Mouse (Mus musculus) C2C12 (cell line): ENCODE measurements at regions not wholly inside any gene's neighbourhood (a gene's known extent, or its start where the extent isn't known, plus 50 kb on each side); places are given as distances from the start of the nearest gene placed in this dataset.

ENCODE experiments used
- H3K27me3 ChIP-seq: one replicate; pipeline ENCODE4 v1.6.1; 2011; ENCODE audit not compliant: control insufficient read depth, insufficient read depth, insufficient read length
- H3K36me3 ChIP-seq: one replicate; pipeline ENCODE4 v1.6.1; 2011; ENCODE audit not compliant: control insufficient read depth, insufficient read depth
- H3K4me3 ChIP-seq: one replicate; pipeline ENCODE4 v1.5.1; 2011; ENCODE audit warnings: mild to moderate bottlenecking, control low read depth; ENCODE audit not compliant: poor library complexity, insufficient read depth, severe bottlenecking
- H3K79me2 ChIP-seq: one replicate; pipeline ENCODE4 v1.6.1; 2011; ENCODE audit not compliant: control insufficient read depth, insufficient read depth
- H3K79me3 ChIP-seq: one replicate; pipeline ENCODE4 v1.6.1; 2011; ENCODE audit warnings: low read depth, control low read depth
- H3ac ChIP-seq: one replicate; pipeline ENCODE3; 2011; ENCODE audit warnings: low read depth; ENCODE audit not compliant: control insufficient read depth, insufficient read length
- CEBPB ChIP-seq: IDR thresholded peaks from one replicate; pipeline ENCODE4 v1.6.1; 2011; ENCODE audit warnings: low read depth, mild to moderate bottlenecking, control low read depth, moderate library complexity
- CTCF ChIP-seq: IDR thresholded peaks from one replicate; pipeline ENCODE4 v1.5.1; 2011; ENCODE audit not compliant: control insufficient read depth, insufficient read depth, insufficient read length
- FOSL1 ChIP-seq: IDR thresholded peaks from one replicate; pipeline ENCODE4 v1.8.0; 2011; ENCODE audit warnings: mild to moderate bottlenecking, low read length; ENCODE audit not compliant: poor library complexity, insufficient read depth, severe bottlenecking
- MAX ChIP-seq: IDR thresholded peaks from one replicate; pipeline ENCODE4 v1.6.1; 2011; ENCODE audit warnings: mild to moderate bottlenecking, control low read depth
- MYOD1 ChIP-seq: IDR thresholded peaks from one replicate; pipeline ENCODE4 v1.6.1; 2011; ENCODE audit warnings: low read depth; ENCODE audit not compliant: control insufficient read depth, insufficient read length
- MYOG ChIP-seq: IDR thresholded peaks from one replicate; pipeline ENCODE4 v1.6.1; 2011; ENCODE audit not compliant: control insufficient read depth, insufficient read length; ENCODE audit errors: extremely low read depth
- USF1 ChIP-seq: IDR thresholded peaks from one replicate; pipeline ENCODE4 v1.6.1; 2011; ENCODE audit warnings: low read depth, mild to moderate bottlenecking, control low read depth, moderate library complexity

DNA sequence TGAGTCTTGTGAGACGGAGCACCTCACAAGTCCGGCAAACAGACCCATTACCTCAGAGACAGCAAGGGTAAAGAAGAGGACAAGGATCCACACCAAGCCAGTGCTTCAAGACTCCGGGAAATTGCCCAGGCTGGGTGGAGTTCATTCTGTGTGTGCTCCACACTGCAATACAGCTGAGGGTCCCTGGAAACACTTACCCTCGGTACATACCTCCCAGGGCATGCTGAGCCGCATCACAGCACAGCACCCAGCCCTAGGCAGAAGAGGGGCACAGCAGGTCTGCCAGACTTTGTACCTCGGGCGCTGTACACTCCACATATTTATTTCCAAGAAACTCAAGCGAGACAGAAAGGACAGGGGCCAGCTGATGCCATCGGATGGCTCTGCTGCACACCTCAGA lies 54.5 kb upstream of the Cmc1 start:
- Histone ChIP-seq H3K79me3 (no peaks in the 10 kb centered on the region), H3K27me3 (no peaks in the 10 kb centered on the region), H3K36me3 (no peaks in the 10 kb centered on the region), H3ac (no peak overlapping the region), H3K4me3 (no peak overlapping the region), H3K79me2 (no peaks in the 10 kb centered on the region)
- no peak for TF ChIP-seq FOSL1
- no peak for TF ChIP-seq USF1
- no peak for TF ChIP-seq MYOD1
- TF ChIP-seq CEBPB = no peak
- TF ChIP-seq CTCF = no peak
- TF ChIP-seq MAX = no peak
- no peak for TF ChIP-seq MYOG

DNA sequence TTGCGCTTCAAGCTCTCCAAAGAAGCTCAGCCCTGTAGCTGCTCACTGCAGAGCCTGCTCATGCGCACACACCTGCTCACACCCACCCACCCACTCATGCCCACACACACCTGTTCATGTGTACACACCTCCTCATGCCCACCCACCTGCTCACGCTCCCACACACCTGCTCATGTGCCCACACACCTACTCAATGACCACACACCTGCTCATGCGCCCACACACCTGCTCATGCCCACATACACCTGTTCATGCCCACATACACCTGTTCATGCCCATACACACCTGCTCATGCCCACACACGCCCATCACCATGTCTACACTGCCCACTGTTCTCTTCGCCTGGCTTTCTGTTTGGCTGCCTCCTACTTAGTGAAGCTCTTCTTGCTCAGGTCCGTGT lies 56.5 kb upstream of the Cmc1 start:
- Histone ChIP-seq H3K79me3 (no peaks in the 10 kb centered on the region), H3K27me3 (no peaks in the 10 kb centered on the region), H3K36me3 (no peaks in the 10 kb centered on the region), H3K79me2 (no peaks in the 10 kb centered on the region), H3ac (no peak overlapping the region), H3K4me3 (no peak overlapping the region)
- TF ChIP-seq CTCF (no peak), MYOD1 (no peak), CEBPB (no peak), USF1 (no peak), MYOG (no peak), FOSL1 (no peak), MAX (no peak)

DNA sequence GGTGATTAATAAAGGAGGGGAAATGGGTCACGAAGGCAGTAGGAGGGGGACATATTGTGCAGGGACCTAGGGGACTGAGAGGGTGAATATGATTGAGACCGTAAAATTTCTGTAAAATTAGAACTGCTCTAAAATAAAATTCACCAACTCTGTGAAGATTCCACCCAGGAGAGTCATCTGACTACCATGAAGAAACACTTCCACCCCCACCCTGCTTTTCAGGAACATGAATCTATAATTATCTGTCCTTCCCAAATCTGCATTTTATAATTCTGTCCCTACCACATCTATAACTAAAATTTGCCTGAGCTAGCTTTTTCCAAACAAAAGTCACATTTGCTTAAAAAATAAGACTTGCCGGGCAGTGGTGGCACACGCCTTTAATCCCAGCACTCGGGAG lies 69.7 kb upstream of the Cmc1 start:
- Histone ChIP-seq H3ac (no peak overlapping the region), H3K27me3 (peaks cover 3% of the 10 kb centered on the region), H3K4me3 (no peak overlapping the region), H3K79me2 (no peaks in the 10 kb centered on the region), H3K36me3 (no peaks in the 10 kb centered on the region), H3K79me3 (no peaks in the 10 kb centered on the region)
- TF ChIP-seq CTCF = no peak
- TF ChIP-seq MYOD1 = no peak
- no peak for TF ChIP-seq FOSL1
- no peak for TF ChIP-seq CEBPB
- TF ChIP-seq USF1 = no peak
- TF ChIP-seq MAX = no peak
- no peak for TF ChIP-seq MYOG

DNA sequence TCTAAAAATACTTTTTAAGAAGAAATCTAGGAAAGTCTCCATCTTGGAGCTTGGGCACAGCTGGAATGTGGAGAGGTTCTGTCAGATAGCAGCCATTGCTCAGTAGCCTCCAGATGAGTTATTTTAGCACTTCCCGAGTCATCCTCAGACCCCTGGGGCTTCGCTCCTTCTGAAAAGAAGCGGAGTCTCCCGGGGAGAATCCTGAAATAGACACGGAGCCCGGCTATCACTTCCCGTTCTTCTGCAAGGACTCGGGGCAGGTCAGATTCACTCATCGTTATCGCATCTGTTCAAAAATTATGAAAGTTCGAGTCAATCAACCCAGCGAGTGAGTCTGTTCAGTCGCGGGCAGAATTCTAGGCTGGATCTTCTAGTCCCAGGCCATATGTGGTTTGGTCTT lies 71.2 kb upstream of the Cmc1 start:
- H3K36me3 ChIP-seq = no peaks in the 10 kb centered on the region

DNA sequence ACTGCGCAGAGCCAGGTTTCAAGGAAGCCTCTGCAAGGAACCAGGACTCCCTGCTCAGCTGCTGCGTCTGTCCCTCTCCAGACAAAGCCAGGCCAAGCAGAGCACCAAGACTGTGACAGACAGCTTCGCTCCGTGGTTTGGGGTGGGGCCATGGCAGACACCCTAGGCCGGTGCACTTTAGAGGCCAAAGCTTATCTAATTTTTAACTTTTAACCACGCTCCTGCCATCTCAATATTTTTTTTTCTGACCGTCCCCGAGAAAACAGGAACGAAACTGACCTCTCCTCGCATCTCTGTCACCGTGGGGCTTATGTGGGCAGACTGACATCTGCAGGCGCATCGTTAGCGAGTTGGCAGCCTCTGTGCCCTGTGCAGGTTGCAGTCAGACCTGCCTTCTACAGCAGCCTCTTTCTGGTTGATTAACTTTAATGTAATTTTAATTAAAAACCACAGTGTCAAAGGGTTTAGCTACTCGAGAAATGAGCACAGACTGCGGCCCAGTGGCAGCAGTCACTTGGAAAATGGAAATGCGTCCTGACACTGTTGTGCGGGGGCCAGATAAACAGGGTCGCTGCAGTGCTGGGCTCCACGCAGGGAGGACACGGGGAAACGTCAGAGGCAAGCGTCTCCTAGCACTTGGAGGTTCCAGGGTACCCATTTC lies 77.6 kb upstream of the Cmc1 start:
- Histone ChIP-seq H3K79me3 (no peaks in the 10 kb centered on the region), H3K79me2 (no peaks in the 10 kb centered on the region), H3K36me3 (no peaks in the 10 kb centered on the region), H3ac (no peak overlapping the region), H3K4me3 (no peak overlapping the region), H3K27me3 (peaks cover 6% of the 10 kb centered on the region)
- TF ChIP-seq CEBPB (no peak), USF1 (no peak), CTCF (no peak), MYOD1 (no peak), MAX (no peak), FOSL1 (no peak), MYOG (no peak)

More for the DNA sequence above, 71.2 kb upstream of the Cmc1 start:
- no peak overlapping the region for H3K4me3 ChIP-seq
- H3K79me2 ChIP-seq = no peaks in the 10 kb centered on the region
- H3ac ChIP-seq = no peak overlapping the region
- peaks cover 3% of the 10 kb centered on the region for H3K27me3 ChIP-seq
- no peaks in the 10 kb centered on the region for H3K79me3 ChIP-seq
- TF ChIP-seq FOSL1 (no peak), MAX (no peak), MYOD1 (no peak), CTCF (no peak), USF1 (no peak), MYOG (no peak), CEBPB (no peak)
